Mouse (Mus musculus): ENCODE data around the gene Ypel2.

- TF ChIP-seq CTCF (IDR thresholded peaks at IDR 0.05 in 2 of 3, conservative IDR thresholded peaks at IDR 0.05 in 1 of 3; ENCODE audit: control insufficient read depth in 1 of 3, insufficient read depth in 1 of 3, low read depth in 2 of 3, low read length in 3 of 3, poor library complexity in 1 of 3, severe bottlenecking in 1 of 3) (no peak), POLR2A (IDR thresholded peaks at IDR 0.05; ENCODE audit: control insufficient read depth in 1 of 2, insufficient read depth in 1 of 2, low read depth in 1 of 2, low read length in 2 of 2, poor library complexity in 1 of 2) (no peak), ETS1 (IDR thresholded peaks at IDR 0.05; ENCODE audit: low read depth, low read length) (no peak), ZNF384 (IDR thresholded peaks at IDR 0.05; ENCODE audit: low read depth, low read length) (no peak)
Observed at GRCm38 (mm10) chr11:86961510-86962303, 31.8 kb downstream of the Ypel2 start.
